Mouse (Mus musculus) embryonic facial prominence, embryonic 13.5 days (tissue): ENCODE measurements at regions not wholly inside any gene's neighbourhood (a gene's known extent, or its start where the extent isn't known, plus 50 kb on each side); places are given as distances from the start of the nearest gene placed in this dataset.

Source experiments
- ATAC-seq: fragments of 200-750 bp; cut with Nextera tagmentation; 2 replicates; pipeline ENCODE4 v1.8.0; 2017; ENCODE audit warnings: low read depth; ENCODE audit not compliant: insufficient number of reproducible peaks, insufficient read depth, low FRiP score, low TSS enrichment
- H3K27ac ChIP-seq: fragments of 300-500 bp; sonication (generic); 2 replicates; pipeline ENCODE4 v1.5.1; 2015; ENCODE audit warnings: moderate library complexity, mild to moderate bottlenecking, inconsistent platforms
- H3K27me3 ChIP-seq: fragments of 300-500 bp; sonication (generic); 2 replicates; pipeline ENCODE4 v1.6.1; 2015; ENCODE audit warnings: mild to moderate bottlenecking, inconsistent platforms
- H3K36me3 ChIP-seq: fragments of 300-500 bp; sonication (generic); 2 replicates; pipeline ENCODE4 v1.6.1; 2015; ENCODE audit warnings: mild to moderate bottlenecking, inconsistent platforms
- H3K4me1 ChIP-seq: fragments of 300-500 bp; sonication (generic); 2 replicates; pipeline ENCODE4 v1.6.1; 2015; ENCODE audit warnings: inconsistent platforms
- H3K4me2 ChIP-seq: fragments of 300-500 bp; sonication (generic); 2 replicates; pipeline ENCODE4 v1.6.1; 2015; ENCODE audit warnings: moderate library complexity, mild to moderate bottlenecking, inconsistent platforms
- H3K4me3 ChIP-seq: fragments of 300-500 bp; sonication (generic); 2 replicates; pipeline ENCODE4 v1.5.1; 2015; ENCODE audit warnings: mild to moderate bottlenecking, inconsistent platforms
- H3K9ac ChIP-seq: fragments of 300-500 bp; sonication (generic); 2 replicates; pipeline ENCODE4 v1.6.1; 2015; ENCODE audit warnings: mild to moderate bottlenecking, inconsistent platforms
- H3K9me3 ChIP-seq: fragments of 300-500 bp; sonication (generic); 2 replicates; pipeline ENCODE4 v1.6.1; 2016; ENCODE audit warnings: inconsistent platforms
- WGBS: fragments of 180-500 bp; shearing (Covaris S2); methylation state at CpG from one replicate; pipeline ENCODE4 v1.1.7; 2015; ENCODE audit warnings: mixed read lengths; 5-methylcytosine and 5-hydroxymethylcytosine counted together

GRCm38 (mm10) chr1:90501373-90501772, 101.4 kb upstream of the Cops8 start:
- Histone ChIP-seq H3K36me3 (no peaks in the 10 kb centered on the region), H3K27me3 (no peaks in the 10 kb centered on the region), H3K9me3 (no peaks in the 10 kb centered on the region), H3K4me1 (peaks cover 24% of the 10 kb centered on the region), H3K4me2 (no peak overlapping the region), H3K27ac (no peak overlapping the region), H3K9ac (no peak overlapping the region), H3K4me3 (no peak overlapping the region)
- no peak for ATAC-seq

GRCm38 (mm10) chr1:90502371-90502770, 100.4 kb upstream of the Cops8 start:
- H3K27ac ChIP-seq, result no peak overlapping the region
- ATAC-seq, result no peak
- H3K4me2 ChIP-seq, result no peak overlapping the region
- WGBS, result 86% methylated on average over 3 of the region's 3 CpGs
- H3K4me1 ChIP-seq, result peaks cover 34% of the 10 kb centered on the region
- H3K27me3 ChIP-seq, result no peaks in the 10 kb centered on the region
- no peaks in the 10 kb centered on the region for H3K36me3 ChIP-seq
- no peak overlapping the region for H3K9ac ChIP-seq
- no peaks in the 10 kb centered on the region for H3K9me3 ChIP-seq
- no peak overlapping the region for H3K4me3 ChIP-seq

- WGBS, result 86% methylated on average over 8 of the region's 8 CpGs
- Histone ChIP-seq H3K4me1 (peaks cover 40% of the 10 kb centered on the region), H3K4me3 (no peak overlapping the region), H3K27ac (no peak overlapping the region), H3K9me3 (no peaks in the 10 kb centered on the region), H3K36me3 (no peaks in the 10 kb centered on the region), H3K4me2 (no peak overlapping the region), H3K9ac (no peak overlapping the region), H3K27me3 (no peaks in the 10 kb centered on the region)
- ATAC-seq, result no peak
Measured at GRCm38 (mm10) chr1:90502771-90503540, 99.8 kb upstream of the Cops8 start.

- no peak for ATAC-seq
- Histone ChIP-seq H3K27me3 (no peaks in the 10 kb centered on the region), H3K36me3 (no peaks in the 10 kb centered on the region), H3K4me3 (no peak overlapping the region), H3K27ac (no peak overlapping the region), H3K9me3 (no peaks in the 10 kb centered on the region), H3K4me2 (no peak overlapping the region), H3K4me1 (peaks cover 43% of the 10 kb centered on the region), H3K9ac (no peak overlapping the region)
- WGBS, result 42% methylated on average over 8 of the region's 8 CpGs
Measured at GRCm38 (mm10) chr1:90504583-90505080, 98.1 kb upstream of the Cops8 start.

- no peak for ATAC-seq
- H3K4me2 ChIP-seq, result no peak overlapping the region
- H3K36me3 ChIP-seq, result no peaks in the 10 kb centered on the region
- H3K27me3 ChIP-seq, result no peaks in the 10 kb centered on the region
- H3K4me1 ChIP-seq, result peaks cover 43% of the 10 kb centered on the region
- 70% methylated on average over 3 of the region's 3 CpGs for WGBS
- no peak overlapping the region for H3K4me3 ChIP-seq
- no peak overlapping the region for H3K9ac ChIP-seq
- no peak overlapping the region for H3K27ac ChIP-seq
- H3K9me3 ChIP-seq, result no peaks in the 10 kb centered on the region
Measured at GRCm38 (mm10) chr1:90505599-90505998, 97.2 kb upstream of the Cops8 start.

GRCm38 (mm10) chr1:90506582-90506981, 96.2 kb upstream of the Cops8 start:
- no peak for ATAC-seq
- WGBS, result 78% methylated on average over 9 of the region's 9 CpGs
- H3K36me3 ChIP-seq, result no peaks in the 10 kb centered on the region
- no peak overlapping the region for H3K4me3 ChIP-seq
- H3K27ac ChIP-seq, result no peak overlapping the region
- H3K27me3 ChIP-seq, result no peaks in the 10 kb centered on the region
- no peak overlapping the region for H3K9ac ChIP-seq
- H3K4me2 ChIP-seq, result no peak overlapping the region
- no peaks in the 10 kb centered on the region for H3K9me3 ChIP-seq
- H3K4me1 ChIP-seq, result peaks cover 43% of the 10 kb centered on the region

GRCm38 (mm10) chr1:90509371-90509770, 93.4 kb upstream of the Cops8 start:
- H3K36me3 ChIP-seq, result no peaks in the 10 kb centered on the region
- H3K4me1 ChIP-seq, result peaks cover 47% of the 10 kb centered on the region
- no peak for ATAC-seq
- no peak overlapping the region for H3K27ac ChIP-seq
- H3K27me3 ChIP-seq, result no peaks in the 10 kb centered on the region
- H3K4me3 ChIP-seq, result no peak overlapping the region
- H3K9ac ChIP-seq, result no peak overlapping the region
- 86% methylated on average over 7 of the region's 7 CpGs for WGBS
- H3K9me3 ChIP-seq, result no peaks in the 10 kb centered on the region
- no peak overlapping the region for H3K4me2 ChIP-seq

- Histone ChIP-seq H3K36me3 (no peaks in the 10 kb centered on the region), H3K4me3 (no peak overlapping the region), H3K4me2 (no peak overlapping the region), H3K9ac (0 out of 2 replicates have a peak overlapping the region, but pooled peaks have one; percentile 6), H3K27me3 (no peaks in the 10 kb centered on the region), H3K27ac (peak overlapping the region; percentile 28; the same call in 1 of the 2 replicates), H3K4me1 (peaks cover 26% of the 10 kb centered on the region), H3K9me3 (no peaks in the 10 kb centered on the region)
- no peak for ATAC-seq
- 67% methylated on average over 4 of the region's 4 CpGs for WGBS
Measured at GRCm38 (mm10) chr1:90513442-90514070, 89.2 kb upstream of the Cops8 start.

GRCm38 (mm10) chr1:90514176-90514575, 88.6 kb upstream of the Cops8 start:
- Histone ChIP-seq H3K36me3 (no peaks in the 10 kb centered on the region), H3K4me1 (peaks cover 32% of the 10 kb centered on the region), H3K27ac (peak overlapping the region; percentile 28; the same call in 1 of the 2 replicates), H3K27me3 (no peaks in the 10 kb centered on the region), H3K4me2 (no peak overlapping the region), H3K9ac (no peak overlapping the region), H3K4me3 (no peak overlapping the region), H3K9me3 (no peaks in the 10 kb centered on the region)
- WGBS, result 64% methylated on average over 7 of the region's 7 CpGs
- ATAC-seq, result no peak

- Histone ChIP-seq H3K4me2 (no peak overlapping the region), H3K9ac (no peak overlapping the region), H3K36me3 (no peaks in the 10 kb centered on the region), H3K9me3 (no peaks in the 10 kb centered on the region), H3K27ac (peak overlapping the region; percentile 66), H3K4me1 (peaks cover 51% of the 10 kb centered on the region), H3K4me3 (no peak overlapping the region), H3K27me3 (no peaks in the 10 kb centered on the region)
- no peak for ATAC-seq
- WGBS, result 76% methylated on average over 9 of the region's 9 CpGs
Measured at GRCm38 (mm10) chr1:90518584-90519265, 84.1 kb upstream of the Cops8 start.

- H3K9me3 ChIP-seq, result no peaks in the 10 kb centered on the region
- H3K4me3 ChIP-seq, result no peak overlapping the region
- H3K36me3 ChIP-seq, result no peaks in the 10 kb centered on the region
- no peak for ATAC-seq
- no peaks in the 10 kb centered on the region for H3K27me3 ChIP-seq
- WGBS, result 43% methylated on average over 12 of the region's 12 CpGs
- peak overlapping the region; percentile 66; the same call in 1 of the 2 replicates for H3K27ac ChIP-seq
- H3K4me2 ChIP-seq, result no peak overlapping the region
- H3K9ac ChIP-seq, result no peak overlapping the region
- peaks cover 42% of the 10 kb centered on the region for H3K4me1 ChIP-seq
Measured at GRCm38 (mm10) chr1:90519284-90520275, 83.2 kb upstream of the Cops8 start.
